Mouse (Mus musculus) kidney, adult 2 months (tissue): Measurements from ENCODE around the gene Trpm8. TPM values are rescaled to one million over a fixed set of nuclear protein-coding genes. Genes with fewer than 3 reads are reported as not detected.

ENCODE experiments used
- DNase-seq: peaks from one replicate; pipeline ENCODE4 v3.0.0; 2021
- H3K27ac ChIP-seq: fragments of 200-500 bp; 2 replicates; pipeline ENCODE4 v1.5.1; 2012; ENCODE audit warnings: low read depth, low read length, control low read depth, inconsistent platforms; ENCODE audit not compliant: insufficient read depth
- H3K27me3 ChIP-seq: fragments of 200-500 bp; replicated peaks from 2 replicates; pipeline ENCODE4 v1.6.1; 2012; ENCODE audit warnings: mild to moderate bottlenecking, moderate library complexity, low read length, inconsistent platforms; ENCODE audit not compliant: control insufficient read depth, insufficient read depth
- H3K36me3 ChIP-seq: fragments of 200-500 bp; 2 replicates; pipeline ENCODE4 v1.6.1; 2012; ENCODE audit warnings: mild to moderate bottlenecking, moderate library complexity, low read length, inconsistent platforms; ENCODE audit not compliant: control insufficient read depth, insufficient read depth
- H3K4me1 ChIP-seq: fragments of 200-500 bp; 2 replicates; pipeline ENCODE4 v1.6.1; 2011; ENCODE audit warnings: low read length; ENCODE audit not compliant: control insufficient read depth, insufficient read depth
- H3K4me3 ChIP-seq: fragments of 200-500 bp; 2 replicates; pipeline ENCODE4 v1.5.1; 2011; ENCODE audit warnings: mild to moderate bottlenecking, low read depth, low read length, control low read depth; ENCODE audit not compliant: insufficient read depth
- CTCF ChIP-seq: fragments of 200-500 bp; conservative IDR thresholded peaks from 2 replicates; pipeline ENCODE4 v1.5.1; 2011; ENCODE audit warnings: low read depth, mild to moderate bottlenecking, control low read depth, low read length, moderate library complexity, mixed read lengths; ENCODE audit not compliant: insufficient read depth, insufficient read length
- POLR2A ChIP-seq: fragments of 200-500 bp; IDR thresholded peaks from one replicate; pipeline ENCODE4 v1.6.1; 2011; ENCODE audit warnings: low read depth, low read length, control low read depth
- WGBS: fragments of 180-500 bp; shearing (Covaris S2); methylation state at CpG from one replicate; pipeline ENCODE4 v1.1.7; 2018; 5-methylcytosine and 5-hydroxymethylcytosine counted together
- polyA plus RNA-seq: library from polyadenylated mRNA; depleted of rRNA; stranded (reverse); fragments of >200 nt; gene quantifications from 2 replicates; pipeline ENCODE4 v1.2.3, GENCODE M21; 2012

Trpm8 gene
- polyA plus RNA-seq, 1 experiment, result not detected

DNA sequence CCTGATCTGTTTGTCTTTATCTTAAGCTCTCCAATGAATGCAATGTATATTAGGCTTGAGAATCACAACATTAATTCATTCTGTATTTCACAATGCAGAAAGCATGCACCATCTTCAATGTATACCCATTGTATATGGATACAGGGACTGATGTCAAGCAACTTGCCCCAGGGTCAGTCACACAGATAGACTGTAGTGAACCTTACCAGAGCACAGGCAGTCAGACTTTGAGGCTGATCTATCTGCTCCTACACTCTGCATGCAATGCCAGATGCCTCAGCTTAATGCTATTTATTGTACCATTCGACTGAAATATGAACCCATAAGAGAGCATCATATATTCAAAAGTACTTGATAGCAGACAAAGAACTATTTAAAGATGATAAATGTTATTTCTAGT is 13.1 kb downstream of the Trpm8 start:
- no peak for TF ChIP-seq POLR2A
- no peak for TF ChIP-seq CTCF
- Histone ChIP-seq H3K36me3 (no peaks in the 10 kb centered on the region), H3K27me3 (no peaks in the 10 kb centered on the region), H3K27ac (no peak overlapping the region), H3K4me1 (no peaks in the 10 kb centered on the region), H3K4me3 (no peak overlapping the region)
- peak; percentile 5 for DNase-seq
- WGBS, result 71% methylated on average over 1 of the region's 1 CpGs

DNA sequence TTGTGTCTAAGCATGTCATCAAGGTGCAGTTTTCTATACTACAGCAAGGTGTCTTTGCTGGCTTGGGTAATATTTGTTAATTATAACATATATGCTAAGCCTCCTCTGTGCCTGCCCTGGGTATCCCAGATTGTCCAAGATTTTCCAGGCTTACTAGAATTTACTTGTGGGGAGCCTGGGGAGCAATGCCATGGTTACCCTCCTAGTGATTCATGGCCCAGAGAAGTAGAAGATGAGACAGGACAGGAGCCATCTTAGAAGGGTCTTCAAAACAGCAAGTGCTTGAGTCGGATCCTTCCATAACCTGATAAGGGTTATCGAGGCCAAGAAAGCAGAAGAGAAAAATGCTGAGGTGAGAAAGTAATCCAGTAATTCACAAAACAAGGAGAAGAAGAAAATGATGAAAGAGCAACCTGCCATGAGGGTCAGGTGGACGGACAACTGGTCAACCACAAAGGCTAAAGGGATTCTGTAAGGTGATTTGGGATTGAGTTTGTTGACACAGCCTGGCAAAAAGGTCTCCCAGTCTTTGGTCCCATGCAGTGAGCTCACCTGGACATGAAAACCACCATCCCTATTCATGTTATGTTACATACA is 14.0 kb downstream of the Trpm8 start:
- no peaks in the 10 kb centered on the region for H3K4me1 ChIP-seq
- peak; percentile 12 for DNase-seq
- H3K4me3 ChIP-seq, result no peak overlapping the region
- WGBS, result 61% methylated on average over 3 of the region's 3 CpGs
- H3K36me3 ChIP-seq, result no peaks in the 10 kb centered on the region
- no peaks in the 10 kb centered on the region for H3K27me3 ChIP-seq
- no peak overlapping the region for H3K27ac ChIP-seq
- TF ChIP-seq POLR2A, result no peak
- TF ChIP-seq CTCF, result no peak

DNA sequence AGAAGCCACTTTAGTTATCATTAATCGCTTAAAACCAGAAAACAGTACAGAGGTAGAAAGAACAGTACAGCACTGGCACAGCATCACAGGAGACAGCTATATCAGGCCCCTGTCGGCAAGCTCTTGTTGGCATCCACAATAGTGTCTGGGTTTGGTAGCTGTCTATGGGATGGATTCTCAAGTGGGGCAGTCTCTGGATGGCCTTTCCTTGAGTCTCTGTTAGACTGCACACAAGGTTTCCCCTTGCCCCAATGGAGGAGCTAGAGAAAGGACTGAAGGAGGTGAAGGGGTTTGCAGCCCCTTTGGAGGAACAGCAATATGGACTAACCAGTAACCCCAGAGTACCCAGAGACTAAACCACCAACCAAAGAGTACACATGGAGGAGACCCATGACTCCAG is 14.6 kb downstream of the Trpm8 start:
- 56% methylated on average over 2 of the region's 2 CpGs for WGBS
- no peak for TF ChIP-seq POLR2A
- TF ChIP-seq CTCF, result no peak
- no peak overlapping the region for H3K27ac ChIP-seq
- no peaks in the 10 kb centered on the region for H3K36me3 ChIP-seq
- no peaks in the 10 kb centered on the region for H3K4me1 ChIP-seq
- no peaks in the 10 kb centered on the region for H3K27me3 ChIP-seq
- H3K4me3 ChIP-seq, result no peak overlapping the region
- DNase-seq, result peak; percentile 12

DNA sequence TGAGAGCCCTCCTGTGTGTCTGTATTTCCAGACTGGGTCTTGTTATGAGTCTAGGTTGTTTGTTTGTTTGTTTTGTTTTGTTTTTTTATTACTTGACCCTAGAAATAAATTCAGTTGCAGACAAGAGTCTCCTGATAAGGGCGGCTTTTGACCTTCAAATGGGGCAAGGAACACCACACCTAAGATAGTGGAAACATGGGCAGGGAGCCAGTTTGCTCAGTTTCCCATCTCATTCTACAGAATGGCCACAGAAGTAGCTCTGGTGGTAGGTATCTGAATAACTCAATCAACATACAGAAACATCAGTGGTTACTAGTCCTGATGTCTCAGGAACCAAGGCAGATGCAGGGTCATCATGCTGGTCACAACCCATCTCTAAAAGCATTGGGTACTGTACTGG is 17.2 kb downstream of the Trpm8 start:
- Histone ChIP-seq H3K4me3 (no peak overlapping the region), H3K27ac (no peak overlapping the region), H3K36me3 (no peaks in the 10 kb centered on the region), H3K4me1 (no peaks in the 10 kb centered on the region), H3K27me3 (no peaks in the 10 kb centered on the region)
- TF ChIP-seq CTCF (no peak), POLR2A (no peak)
- no peak for DNase-seq
- WGBS, result 21% methylated on average over 1 of the region's 1 CpGs

DNA sequence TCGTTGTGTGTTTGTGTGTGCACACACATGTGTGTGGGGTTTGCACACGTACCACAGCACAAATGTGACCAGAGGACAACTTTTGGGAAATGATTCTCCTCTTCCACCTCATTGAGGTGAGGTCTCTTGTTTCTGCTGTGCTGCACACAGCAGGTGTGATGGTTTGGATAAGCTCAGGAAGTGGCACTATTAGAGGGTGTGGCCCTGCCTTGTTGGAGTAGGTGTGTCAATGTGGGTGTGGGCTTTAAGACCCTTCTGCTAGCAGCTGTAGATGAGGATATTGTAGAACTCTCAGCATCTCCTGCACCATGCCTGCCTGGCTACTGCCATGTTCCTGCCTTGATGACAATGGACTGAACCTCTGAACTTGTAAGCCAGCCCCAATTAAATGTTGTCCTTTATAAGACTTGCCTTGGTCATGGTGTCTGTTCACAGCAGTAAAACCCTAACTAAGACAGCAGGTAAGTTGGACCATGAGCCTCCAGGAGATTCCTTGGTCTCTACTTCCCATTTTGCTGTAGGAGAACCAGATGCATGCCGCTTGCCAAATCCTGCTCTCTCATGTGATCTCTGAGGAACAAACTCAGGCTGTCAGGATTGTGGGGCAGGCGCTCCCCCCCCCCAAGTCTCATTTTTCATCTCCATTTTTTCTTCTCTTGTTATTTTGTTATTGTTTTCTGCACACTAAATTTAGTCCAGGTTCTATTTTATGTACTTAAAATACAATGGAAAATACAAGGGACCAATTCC is 18.9 kb downstream of the Trpm8 start:
- H3K27ac ChIP-seq, result no peak overlapping the region
- no peaks in the 10 kb centered on the region for H3K36me3 ChIP-seq
- no peak overlapping the region for H3K4me3 ChIP-seq
- no peaks in the 10 kb centered on the region for H3K4me1 ChIP-seq
- no peaks in the 10 kb centered on the region for H3K27me3 ChIP-seq
- TF ChIP-seq CTCF (no peak), POLR2A (no peak)
- DNase-seq, result no peak
- 73% methylated on average over 4 of the region's 4 CpGs for WGBS

DNA sequence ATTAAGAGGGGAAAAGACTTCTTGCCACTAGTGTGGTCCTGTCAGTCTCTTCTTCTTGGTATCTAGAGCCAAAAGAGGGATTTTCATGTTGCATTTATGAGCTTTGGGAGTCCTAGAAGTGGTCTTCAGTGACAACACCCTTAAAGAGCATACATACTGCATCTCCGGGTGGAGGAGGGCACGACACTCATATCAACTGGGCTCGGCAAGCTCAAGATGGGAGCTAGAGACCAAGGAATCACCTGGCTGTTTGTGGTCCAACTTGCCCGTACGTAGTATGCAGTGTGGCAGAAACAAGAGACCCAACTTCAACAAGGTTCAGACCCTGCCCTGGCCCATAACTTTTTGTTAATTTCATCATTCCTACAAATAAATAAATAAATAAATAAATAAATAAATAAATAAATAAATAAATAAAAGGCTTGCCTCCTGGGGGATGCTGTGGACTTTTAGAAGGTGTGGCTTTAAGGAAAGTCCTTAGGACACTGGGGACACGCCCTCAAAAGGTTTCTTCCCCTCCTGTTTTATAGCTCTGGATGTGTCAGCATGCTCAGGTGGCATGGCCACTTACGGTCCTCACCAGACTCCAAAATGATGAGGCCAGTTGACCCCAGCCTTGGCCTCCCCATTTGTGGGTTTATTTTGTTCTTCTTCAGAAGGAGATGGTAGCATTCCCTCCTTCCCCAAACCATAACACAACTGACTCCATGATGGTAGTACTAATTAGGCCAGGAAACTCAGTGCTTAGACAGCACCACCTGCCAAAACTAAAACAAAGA is 20.2 kb downstream of the Trpm8 start:
- TF ChIP-seq POLR2A (no peak), CTCF (no peak)
- Histone ChIP-seq H3K36me3 (no peaks in the 10 kb centered on the region), H3K27ac (no peak overlapping the region), H3K4me3 (no peak overlapping the region), H3K4me1 (no peaks in the 10 kb centered on the region), H3K27me3 (no peaks in the 10 kb centered on the region)
- DNase-seq, result peak; percentile 10
- WGBS, result 67% methylated on average over 7 of the region's 7 CpGs

DNA sequence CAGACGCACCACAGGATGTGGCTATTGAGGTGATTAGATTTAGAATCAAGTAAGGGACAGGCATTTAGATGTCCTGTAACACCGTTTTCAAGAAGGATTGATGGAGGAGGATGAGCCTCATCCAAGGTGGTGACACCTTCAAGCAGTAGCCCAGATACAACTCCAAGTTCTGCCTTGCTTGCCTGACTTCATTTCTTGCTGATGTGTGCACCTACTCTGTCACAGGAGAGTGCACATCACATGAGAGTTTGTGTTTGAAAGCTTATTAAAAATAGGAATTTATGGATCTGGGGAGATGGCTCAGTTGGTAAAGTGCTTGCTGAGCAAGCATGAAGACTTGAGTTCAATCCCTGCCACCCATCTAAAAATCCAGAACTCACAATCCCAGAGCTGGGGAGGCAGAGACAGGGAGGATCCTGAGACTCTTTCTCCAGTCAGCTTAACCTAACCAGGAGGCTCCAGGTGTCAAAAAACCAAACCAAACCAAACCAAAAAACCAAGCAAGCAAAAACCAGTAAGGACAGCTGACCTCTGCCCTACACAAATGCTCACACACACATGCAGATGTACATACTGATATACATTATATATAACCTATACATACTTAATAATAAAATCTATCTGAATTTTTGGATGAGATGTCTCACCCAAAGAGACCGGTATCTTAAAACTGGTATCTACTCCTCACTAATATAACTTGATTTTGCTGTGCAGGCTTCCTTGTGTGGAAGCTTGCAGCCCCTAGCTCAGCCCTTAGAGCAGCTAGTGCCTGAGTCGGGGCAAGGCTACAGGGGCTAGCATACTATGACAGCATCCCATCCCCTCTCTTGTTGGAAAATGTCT is 21.4 kb downstream of the Trpm8 start:
- no peaks in the 10 kb centered on the region for H3K36me3 ChIP-seq
- WGBS, result 62% methylated on average over 4 of the region's 4 CpGs
- no peak overlapping the region for H3K27ac ChIP-seq
- no peak overlapping the region for H3K4me3 ChIP-seq
- H3K4me1 ChIP-seq, result no peaks in the 10 kb centered on the region
- peak; percentile 6 for DNase-seq
- H3K27me3 ChIP-seq, result no peaks in the 10 kb centered on the region
- TF ChIP-seq CTCF (no peak), POLR2A (no peak)
